Mouse (Mus musculus) left cerebral cortex, postnatal 36 days (tissue): ENCODE measurements around the gene Hcfc1. TPM values are rescaled to one million over a fixed set of nuclear protein-coding genes. Genes with fewer than 3 reads are reported as not detected.

ENCODE experiments used
- DNase-seq, 2 experiments: peaks; one replicate each; pipeline ENCODE4 v3.0.0; 2021 to 2022; ENCODE audit warnings: low spot score in 2 of 2, mixed read lengths in 1 of 2
- intact Hi-C: fragments of 180-260 bp; cut with DNase I; formaldehyde crosslinking; loops from one replicate; pipeline ENCODE4 v1.15.1; 2025
- total RNA-seq, 2 experiments: library from RNA; stranded (reverse); gene quantifications; 2 replicates each; pipeline ENCODE4 v1.2.3; 2021

The Hcfc1 gene
- total RNA-seq = 10 to 100 TPM; 69.4 to 75.1 TPM

DNA sequence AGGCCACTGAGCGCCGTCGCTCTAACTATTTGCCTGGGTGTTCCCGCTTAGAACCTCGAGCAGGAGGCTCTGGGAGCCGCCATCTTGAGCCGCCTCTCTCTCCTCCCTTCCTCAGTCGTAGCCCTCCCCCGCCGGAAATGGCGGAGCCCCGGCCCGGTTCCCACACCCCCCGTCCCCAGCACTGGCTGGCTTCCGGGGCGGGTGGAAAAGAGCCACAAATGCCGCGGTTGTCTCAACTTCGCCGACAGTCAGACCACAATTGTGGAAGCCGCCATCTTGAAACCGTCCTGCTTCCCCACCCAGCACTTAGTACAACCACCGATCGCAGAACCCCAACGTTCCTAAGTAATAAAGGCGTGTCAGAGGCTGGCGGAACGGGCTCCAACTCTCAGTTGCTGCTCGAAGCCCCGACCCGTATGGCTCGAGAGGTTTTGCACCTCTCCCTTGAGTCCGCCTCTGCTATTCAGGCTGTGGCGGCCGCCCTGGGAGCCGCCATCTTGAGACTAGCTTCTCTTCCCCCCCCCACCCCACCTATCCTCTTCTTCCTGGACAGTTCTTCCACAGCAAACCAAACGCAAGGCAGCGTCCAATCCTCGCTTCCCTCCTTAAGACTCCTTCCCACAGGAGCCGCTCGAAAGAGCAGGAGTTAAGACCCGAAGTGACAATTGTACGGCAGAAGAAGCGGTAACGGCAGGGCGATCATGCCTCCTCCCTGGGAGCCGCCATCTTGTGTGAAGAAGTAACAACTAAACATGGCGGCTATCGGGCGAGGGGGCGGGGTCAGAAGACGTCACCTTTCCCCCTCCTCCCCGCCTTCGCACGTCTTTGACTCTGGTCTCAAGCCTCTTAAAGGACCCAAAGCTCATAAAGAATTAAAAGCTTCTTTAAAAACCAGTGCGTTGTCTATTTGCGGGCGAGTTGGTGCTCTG lies at the start of gene Hcfc1:
Gene Hcfc1 (minus strand): TSS at position 110 of the 929 bp plus-strand sequence.
- intact Hi-C loops = loop anchor here (1.0 to 10.0 kb wide), 3 partner anchors 57 to 278 kb away; partner anchors contain the start of genes Flna and Irak1
- peak; percentile 86 for DNase-seq

DNA sequence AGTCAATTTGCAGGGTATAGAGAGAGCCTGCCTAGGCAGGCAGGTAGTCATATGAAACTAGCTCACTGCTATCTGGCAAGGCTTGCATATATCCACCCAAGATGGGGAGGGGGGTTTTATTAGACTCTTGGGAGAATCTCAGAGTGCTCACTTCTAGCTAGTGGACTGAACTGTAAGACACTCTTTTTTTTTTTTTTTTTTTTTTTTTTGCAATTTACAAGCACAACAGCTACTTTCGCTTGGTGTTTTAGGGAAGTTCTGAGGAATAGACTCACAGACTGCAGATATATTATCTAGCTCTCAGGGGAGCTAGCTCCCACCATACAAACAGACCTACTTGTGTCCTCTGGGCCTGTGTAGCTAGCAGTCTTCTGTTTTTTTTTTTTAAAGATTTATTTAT lies 48.4 kb upstream of the Hcfc1 start:
- intact Hi-C loops = no loop called here
- no peak for DNase-seq

DNA sequence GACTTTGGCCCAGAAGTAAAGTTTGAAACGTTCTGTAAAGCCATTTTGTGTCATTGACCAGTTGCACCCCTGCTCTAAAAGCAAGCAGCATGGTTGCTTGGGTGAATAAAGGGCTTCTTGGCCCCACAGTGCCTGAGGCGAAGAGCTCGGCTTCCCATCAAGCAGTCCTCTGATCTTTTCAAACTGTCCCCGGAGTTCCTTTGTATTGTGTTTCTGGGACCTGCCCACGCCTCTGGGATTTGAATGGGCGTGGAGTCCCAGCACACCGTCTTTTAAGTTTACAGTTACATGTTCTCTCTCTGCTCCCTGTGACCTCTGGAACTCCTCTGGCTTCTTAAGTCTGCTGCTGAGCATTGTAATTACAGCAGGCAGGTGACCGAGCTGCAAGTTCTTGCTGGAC lies 41.9 kb upstream of the Hcfc1 start:
- intact Hi-C loops = no loop called here
- no peak for DNase-seq

DNA sequence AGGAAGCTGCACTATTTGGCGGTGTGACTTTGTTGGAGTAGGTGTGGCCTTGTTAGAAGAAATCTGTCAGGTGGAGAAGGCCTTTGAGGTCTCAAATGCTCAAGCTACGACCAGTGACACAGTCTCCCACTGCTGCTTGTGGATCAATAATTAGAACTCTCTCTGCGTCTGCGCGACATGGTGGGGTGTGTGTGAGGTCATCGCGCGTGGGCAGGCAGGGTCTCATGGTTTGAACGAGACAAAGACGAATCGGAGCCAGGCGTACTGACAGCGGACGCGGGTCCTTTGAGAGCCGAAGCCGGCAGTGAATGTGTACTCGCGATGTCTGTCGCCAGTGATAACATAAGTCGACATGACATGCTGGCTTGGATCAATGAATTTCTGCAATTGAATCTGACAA lies 40.2 kb upstream of the Hcfc1 start:
- DNase-seq = no peak
- intact Hi-C loops = no loop called here

DNA sequence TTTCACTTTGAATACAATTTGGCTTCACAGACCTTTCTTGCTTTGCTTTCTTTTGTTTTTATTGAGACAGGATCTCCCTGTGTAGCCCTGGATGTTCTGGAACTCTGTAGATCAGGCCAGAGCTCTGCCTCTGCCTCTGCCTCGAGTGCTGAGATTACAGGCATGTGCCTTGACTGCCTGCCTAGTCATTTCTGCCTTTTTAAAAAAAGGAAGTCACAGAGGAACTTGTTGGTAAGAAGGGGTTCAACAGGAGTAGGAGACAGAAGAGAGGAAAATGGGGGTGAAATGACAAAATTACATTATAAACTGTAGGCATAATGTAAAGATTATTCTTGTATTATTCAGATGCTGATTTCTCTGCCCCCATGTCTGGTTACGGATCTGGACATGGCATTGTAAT lies 37.5 kb upstream of the Hcfc1 start:
- intact Hi-C loops = no loop called here
- DNase-seq = no peak

DNA sequence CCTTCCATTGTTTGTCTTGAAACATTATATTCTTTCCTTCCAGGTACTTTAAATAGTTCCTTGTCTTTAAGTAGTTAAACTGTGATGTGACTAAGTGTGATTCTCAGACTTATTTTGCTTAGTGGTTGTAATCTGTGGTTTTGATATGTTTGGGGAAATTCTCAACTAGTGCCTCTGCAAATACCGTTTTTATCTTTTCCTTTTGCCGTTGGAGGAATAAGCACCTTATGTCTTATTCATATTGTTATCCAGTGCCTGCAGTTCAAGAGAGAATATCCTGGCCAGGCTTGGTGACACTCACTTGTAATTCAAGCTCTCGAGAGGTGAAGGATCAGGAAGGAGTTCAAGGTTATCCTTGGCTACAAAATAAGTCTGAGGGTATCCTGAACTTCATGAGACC lies 34.9 kb upstream of the Hcfc1 start:
- no peak for DNase-seq
- intact Hi-C loops = no loop called here

DNA sequence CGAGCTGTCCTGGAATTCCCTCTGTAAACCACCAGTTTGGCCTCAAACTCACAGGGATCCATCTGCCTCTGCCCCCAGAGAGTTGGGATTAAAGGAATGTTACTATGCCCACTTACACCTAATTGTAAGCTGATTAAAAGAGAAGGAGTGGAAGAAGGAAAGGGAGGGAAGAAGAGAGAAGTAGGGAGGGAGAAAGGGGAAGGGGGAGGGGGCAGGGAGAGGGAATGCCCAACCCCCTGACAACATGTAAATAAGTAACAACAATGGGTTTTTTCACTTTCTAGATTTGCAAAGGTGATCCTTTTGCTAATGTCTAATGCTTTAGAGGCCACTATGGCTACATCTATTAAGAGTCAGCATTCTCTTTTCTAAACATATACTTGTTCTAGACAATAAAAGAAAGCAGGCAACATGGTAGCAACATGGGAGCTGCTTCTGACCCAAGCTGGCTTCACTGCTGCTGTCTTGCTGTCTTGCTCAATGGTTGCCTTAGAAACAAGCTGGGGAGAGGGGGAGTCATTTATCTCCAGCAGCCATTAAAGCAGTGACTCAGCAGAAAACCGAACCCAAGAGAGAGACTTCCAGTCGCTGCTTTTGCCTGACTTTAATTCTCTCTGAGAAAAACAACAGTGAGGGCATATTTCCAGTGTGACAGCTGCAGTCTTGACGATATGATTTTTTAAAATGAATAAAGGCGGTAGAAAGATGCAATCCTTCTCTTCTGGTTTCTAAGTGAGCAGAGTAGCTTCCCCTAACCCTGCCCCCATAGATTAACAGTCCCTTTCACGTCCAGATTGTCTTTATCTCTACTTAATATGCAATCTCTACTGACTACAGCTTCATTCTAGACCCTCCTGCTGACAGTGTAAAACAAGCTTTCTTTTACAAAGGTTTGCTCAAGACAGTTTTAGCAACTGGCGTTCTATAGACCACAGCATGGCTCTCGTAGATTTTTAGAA lies 33.0 kb upstream of the Hcfc1 start:
- DNase-seq = peak; percentile 21 to 27

DNA sequence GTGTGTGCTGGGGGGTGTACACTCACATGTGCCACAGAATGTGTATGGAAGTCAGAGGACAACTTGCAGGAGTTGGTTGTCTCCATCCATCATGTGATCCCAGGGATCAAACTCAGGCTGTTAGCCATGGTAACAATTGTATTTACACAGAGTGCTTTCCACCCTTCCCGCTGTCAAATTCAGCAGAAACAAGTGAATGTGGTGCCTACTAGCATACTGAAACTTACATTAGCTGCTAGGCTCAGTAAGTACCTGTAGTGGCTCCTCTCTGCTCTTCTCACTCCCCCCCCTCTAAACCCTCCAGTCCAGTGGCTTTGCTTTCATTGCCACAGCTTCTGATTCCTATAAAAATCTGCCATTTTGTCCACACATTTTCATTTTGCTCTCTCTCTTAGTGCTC lies 11.6 kb upstream of the Hcfc1 start:
- intact Hi-C loops = no loop called here
- no peak for DNase-seq

More for the DNA sequence above, 33.0 kb upstream of the Hcfc1 start:
- intact Hi-C loops = no loop called here

DNA sequence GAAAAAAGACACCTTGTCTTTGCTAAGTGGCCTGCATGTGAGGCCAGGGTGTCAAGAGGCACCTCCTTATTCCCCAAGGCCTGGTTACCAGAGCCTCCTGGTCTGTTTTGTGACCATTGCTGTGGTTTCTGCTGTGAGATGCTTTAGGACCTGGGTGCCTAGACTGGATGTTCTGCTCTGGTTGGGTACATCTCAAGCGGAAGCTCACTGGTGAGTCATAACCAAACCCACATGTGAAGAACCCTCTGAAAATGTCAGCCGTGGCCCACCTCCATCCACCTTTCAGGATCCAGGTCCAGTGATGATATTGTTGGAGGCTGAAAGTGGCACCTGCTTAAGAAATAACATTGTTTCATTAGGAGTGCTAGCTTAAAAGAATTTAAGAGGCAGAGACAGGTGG lies 10.1 kb upstream of the Hcfc1 start:
- intact Hi-C loops = no loop called here
- no peak for DNase-seq

DNA sequence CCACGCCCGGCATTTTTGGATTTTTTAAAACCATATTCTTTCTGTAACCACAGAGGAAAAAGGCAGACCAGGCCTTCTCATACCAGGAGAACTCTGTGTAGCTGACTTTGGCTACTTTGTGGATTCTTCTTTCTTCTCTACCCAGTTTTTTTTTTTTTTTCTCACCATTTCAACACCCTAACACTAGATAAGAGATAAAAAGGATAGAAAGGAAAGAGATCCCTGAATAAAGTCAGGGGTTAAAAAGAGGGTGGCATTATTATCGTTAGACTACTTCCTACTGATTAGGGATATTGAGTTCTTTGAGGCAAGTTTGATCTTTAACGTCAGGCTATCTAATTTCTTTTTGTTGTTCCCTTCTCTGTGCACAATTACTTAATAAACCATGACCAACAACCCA lies 6.6 kb upstream of the Hcfc1 start:
- intact Hi-C loops = no loop called here
- no peak for DNase-seq

DNA sequence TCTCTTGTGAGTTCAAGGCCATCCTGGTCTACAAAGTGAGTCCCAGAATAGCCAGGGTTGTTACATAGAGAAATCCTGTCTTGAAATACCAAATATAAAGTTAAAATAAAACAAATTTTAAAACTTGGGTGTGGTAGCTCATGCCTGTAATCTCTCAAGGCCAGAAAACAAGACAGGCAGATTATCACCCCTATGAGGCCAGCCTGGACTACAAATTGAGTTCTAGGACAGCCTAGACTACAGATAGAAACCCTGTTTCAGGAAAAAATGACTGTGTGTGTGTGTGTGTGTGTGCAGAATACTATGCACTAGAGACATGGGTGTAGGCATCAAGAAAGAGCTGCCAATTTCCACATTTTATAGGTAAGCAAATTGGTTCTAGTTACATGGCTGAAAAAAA lies 4.6 kb upstream of the Hcfc1 start:
- no peak for DNase-seq
- intact Hi-C loops = no loop called here

DNA sequence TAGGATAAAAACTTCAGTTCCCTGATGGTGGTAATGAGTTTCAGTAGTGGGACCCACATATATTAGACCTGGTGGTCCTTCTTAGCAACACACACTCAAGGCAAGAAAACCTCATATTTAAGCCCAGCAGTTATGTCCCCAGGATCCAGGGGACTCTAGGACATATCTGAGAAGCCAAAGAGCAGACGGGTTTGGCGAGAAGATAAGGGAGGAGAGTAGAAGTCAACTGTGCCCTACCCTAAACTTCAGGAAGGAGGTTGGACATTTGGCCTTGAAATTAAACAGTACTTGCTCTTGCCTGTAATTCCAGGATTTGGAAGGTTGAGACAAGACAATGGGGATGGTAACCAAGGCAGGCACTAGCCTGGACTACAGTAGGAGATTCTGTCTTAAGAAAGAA lies 3.6 kb upstream of the Hcfc1 start:
- DNase-seq = no peak
- intact Hi-C loops = loop anchor here (10.0 kb wide), 1 partner anchor 275 kb away; the partner anchor contains the start of gene Flna

DNA sequence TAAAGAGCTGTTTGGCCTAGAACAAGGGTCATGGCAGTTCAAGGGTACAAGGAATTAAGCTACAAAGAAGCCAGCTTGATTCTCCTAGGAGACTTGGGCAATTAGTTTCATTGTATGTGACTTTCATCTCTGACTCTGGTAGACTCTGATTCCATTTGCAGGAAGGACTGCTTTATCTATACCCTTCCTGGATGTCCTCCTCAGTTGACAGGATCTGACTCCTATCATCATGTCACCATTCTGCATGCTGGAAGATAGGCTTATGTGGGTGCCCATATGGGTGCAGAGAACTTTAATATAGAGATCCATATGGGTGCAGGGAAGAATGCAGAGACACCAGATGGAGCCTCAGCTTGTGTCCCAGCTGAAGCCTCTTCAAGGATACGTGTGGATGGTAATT lies 3.0 kb upstream of the Hcfc1 start:
- intact Hi-C loops = loop anchor here (10.0 kb wide), 1 partner anchor 276 kb away; the partner anchor contains the start of gene Flna
- no peak for DNase-seq

DNA sequence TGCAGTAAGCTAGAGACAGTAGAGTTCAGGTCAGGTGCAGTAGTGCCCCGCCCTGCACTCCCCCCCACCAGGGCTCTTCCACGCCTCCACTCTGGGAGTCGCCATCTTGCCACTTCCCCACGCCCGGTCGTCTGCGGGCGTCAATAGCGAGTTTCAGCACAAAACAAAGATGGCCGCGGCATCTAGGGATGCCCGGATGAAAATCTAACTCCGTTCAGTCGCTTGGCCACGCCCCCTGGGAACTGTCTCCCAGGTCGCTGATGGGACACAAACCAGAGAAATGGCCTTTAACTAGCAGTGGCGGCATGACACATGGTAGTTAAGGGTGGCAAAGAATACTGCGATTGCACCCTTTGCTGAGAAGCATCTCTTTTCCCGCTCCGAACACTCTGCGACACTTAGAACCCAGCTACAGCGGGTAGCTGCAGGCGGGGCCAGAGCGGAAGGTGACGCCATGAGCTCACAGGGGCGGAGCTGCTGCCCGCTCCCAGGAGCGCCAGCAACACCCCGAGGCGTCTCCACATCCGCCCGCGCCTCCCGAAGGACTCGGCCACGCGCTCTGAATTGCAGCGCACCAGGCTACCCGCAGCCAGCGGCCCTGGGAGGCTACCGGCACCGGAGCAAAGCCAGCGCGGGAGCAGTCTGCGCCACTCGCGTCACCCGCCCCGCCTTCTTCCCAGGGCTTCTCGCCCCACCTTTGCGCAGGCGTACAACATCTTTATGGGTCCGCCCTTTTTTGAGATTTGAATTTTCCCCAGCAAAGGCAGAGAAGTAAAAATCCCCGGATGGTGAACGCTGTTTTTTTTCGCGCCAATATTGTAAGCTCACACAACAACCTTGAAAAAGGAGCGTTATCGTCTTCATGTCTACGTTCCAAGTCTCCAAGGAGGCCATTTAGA lies 1.3 kb upstream of the Hcfc1 start:
- intact Hi-C loops = loop anchor here (2.0 to 10.0 kb wide), 2 partner anchors 117 to 277 kb away; partner anchors contain the start of gene Flna
- DNase-seq = peak; percentile 89 to 90

DNA sequence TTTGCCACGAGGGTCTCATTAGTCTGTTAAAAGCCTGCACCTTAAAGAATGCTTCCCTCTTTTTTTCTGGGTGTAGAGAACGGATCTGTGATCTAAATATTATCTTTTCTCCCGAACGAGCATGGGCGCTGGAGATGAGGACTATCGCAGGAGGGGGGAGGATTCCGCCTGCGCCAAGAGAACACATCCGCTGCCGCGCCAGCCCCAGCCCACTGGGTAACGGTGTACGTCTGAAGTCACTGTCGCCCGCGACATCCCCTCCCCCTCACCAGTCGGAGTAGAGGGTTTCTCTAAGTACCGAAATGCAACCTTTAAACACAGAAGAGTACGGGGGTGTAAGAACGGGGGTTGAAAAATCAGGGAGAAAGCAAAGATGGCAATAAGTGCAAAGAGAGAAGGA lies 850 bp downstream of the Hcfc1 start:
- intact Hi-C loops = loop anchor here (10.0 kb wide), 1 partner anchor 279 kb away; the partner anchor contains the start of gene Flna
- peak; percentile 59 to 67 for DNase-seq

DNA sequence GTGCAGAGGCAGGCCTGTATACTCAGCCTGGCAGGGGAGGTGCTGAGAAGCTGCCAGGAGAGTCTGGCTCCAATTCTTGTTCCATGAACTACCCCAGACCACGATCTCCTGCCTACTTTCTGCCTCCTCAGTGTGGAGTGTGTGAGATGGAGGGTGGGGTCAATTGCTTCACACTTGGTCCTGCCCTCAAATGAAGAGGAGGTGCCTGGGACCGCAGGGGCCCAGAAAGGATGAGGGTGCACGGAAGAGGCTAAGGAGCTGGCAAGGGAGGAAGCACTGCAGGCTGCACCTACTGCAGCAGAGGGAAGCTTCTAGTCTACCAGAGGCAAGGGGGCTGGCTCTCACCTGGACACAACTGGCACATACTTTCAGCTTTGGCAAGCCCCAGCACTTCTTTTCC lies 1.8 kb downstream of the Hcfc1 start:
- intact Hi-C loops = loop anchor here (10.0 kb wide), 1 partner anchor 280 kb away; the partner anchor contains the start of gene Flna
- DNase-seq = no peak

DNA sequence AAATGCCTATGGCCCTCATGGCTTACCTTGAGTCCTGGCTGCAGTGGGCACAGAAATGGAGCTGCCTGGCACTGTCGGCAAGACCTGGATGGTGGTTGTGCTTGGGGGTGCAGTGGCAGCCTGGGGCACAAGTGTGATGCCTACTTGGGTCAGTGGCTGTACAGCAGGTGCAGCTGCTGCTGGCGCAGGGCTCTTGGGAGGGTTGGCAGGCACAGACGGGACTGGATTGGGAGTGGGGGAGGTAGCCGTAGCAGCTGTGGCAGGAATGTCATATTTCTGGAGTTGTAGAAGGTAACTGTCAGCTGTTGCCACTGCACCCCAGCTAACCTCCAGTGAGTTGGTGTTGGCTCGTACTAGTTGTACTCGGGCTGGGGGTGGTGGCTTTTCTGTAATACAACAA lies 11.2 kb downstream of the Hcfc1 start:
- intact Hi-C loops = no loop called here
- no peak for DNase-seq

DNA sequence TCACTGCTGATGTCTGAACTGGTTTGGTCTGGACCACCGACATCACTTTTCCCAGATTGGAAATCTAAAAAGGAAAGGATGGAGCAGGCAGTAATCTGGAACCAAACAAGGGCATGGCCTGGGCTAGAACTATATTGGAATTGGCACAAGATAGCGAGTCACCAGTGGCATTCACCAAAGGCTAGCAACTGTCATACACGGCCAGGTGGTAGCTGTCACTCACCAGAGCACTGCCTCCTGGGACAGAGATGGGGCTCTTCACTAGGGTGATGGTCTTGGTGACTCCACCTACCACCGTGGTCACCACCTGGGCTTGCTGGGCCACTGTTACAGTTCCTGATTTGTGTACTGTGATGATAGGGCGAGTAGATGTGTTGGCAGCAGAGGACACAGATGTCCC lies 13.6 kb downstream of the Hcfc1 start:
- DNase-seq = no peak
- intact Hi-C loops = no loop called here

DNA sequence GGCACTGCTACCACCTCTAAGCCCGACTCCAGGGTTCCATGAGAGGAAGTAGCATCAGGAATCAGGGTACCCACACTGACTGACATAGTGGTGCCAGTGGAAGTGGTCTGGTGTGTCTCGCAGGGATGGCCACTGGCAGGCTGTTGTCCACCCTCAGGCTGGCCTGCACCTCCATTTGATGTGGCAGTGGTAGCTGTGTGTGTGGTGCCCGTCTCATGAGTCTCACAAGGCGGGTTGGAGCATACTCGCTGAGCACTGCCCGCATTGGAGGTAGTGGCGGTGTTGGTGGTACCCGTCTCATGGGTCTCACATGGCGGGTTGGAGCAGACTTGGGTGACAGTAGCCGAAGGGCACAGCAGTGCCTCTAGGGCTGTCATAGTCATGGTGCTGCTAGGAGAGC lies 16.8 kb downstream of the Hcfc1 start:
- intact Hi-C loops = no loop called here
- DNase-seq = no peak
